Mouse (Mus musculus) liver, adult 2 months (tissue): ENCODE data around the gene Psmb3.

Source experiments
- CTCF ChIP-seq: fragments of 200-500 bp; IDR thresholded peaks from 2 replicates; pipeline ENCODE4 v1.5.1; 2011; ENCODE audit warnings: low read depth, low read length, control low read depth
- POLR2A ChIP-seq: fragments of 200-500 bp; IDR thresholded peaks from 2 replicates; pipeline ENCODE4 v1.6.1; 2011; ENCODE audit warnings: low read length, control low read depth; ENCODE audit not compliant: insufficient read depth; ENCODE audit errors: extremely low read depth

DNA sequence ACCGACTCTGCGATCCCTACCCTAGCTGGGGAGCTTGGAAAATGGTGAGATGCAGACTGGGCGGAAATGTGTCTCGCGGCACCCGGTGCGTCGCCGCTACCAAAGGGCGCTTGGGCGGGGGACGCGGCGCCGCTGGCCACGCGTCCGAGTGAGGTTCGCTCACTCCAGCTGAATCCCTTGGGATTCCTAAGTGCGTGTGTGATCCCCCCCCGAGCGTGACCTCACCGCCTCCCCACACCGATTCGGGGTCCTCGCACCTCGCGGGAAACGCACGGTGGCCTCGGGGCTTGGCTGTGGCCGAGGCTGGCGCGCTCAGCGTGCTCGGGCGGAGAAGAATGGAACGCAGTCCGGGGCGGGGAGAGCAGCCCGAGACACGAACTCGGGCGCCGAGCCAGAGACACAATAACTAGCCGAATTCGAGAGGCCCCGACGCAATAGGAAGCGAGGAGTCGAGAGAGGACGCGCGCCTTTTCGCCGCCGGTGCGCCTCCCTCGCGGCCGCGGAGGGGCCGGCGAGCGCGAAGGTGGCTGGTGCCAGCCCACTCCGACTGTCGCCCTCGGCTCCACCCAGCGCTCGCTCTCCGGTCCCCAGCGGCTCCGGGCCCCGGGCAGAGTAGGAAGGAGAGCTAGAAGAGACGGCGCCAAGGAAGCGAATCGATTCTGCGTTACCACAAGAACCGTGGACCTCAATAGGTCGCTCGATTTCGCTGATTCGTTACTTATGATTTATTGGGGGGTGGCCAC, 3.0 kb upstream of the Psmb3 start, which contains the start of gene Pcgf2:
- TF ChIP-seq POLR2A: 0 out of 2 replicates have a peak, but pooled peaks have one; percentile 41
- TF ChIP-seq CTCF: no peak
